Mouse (Mus musculus) liver, embryonic 12.5 days (tissue): Measurements from ENCODE around the gene Zfp131. TPM values are rescaled to one million over a fixed set of nuclear protein-coding genes. Genes with fewer than 3 reads are reported as not detected.

ENCODE experiments used
- ATAC-seq: fragments of 200-750 bp; cut with Nextera tagmentation; 2 replicates; pipeline ENCODE4 v1.8.0; 2017; ENCODE audit warnings: moderate number of reproducible peaks, mild to moderate bottlenecking, moderate library complexity
- H3K27ac ChIP-seq: fragments of 300-500 bp; sonication (generic); 2 replicates; pipeline ENCODE4 v1.5.1; 2016; ENCODE audit warnings: mild to moderate bottlenecking
- H3K27me3 ChIP-seq: fragments of 300-500 bp; sonication (generic); replicated peaks from 2 replicates; pipeline ENCODE4 v1.6.1; 2016; ENCODE audit warnings: mild to moderate bottlenecking, moderate library complexity
- H3K36me3 ChIP-seq: fragments of 300-500 bp; sonication (generic); 2 replicates; pipeline ENCODE4 v1.6.1; 2016; ENCODE audit warnings: mild to moderate bottlenecking, moderate library complexity
- H3K4me1 ChIP-seq: fragments of 300-500 bp; sonication (generic); 2 replicates; pipeline ENCODE4 v1.6.1; 2016
- H3K4me2 ChIP-seq: fragments of 300-500 bp; sonication (generic); 2 replicates; pipeline ENCODE4 v1.6.1; 2016; ENCODE audit warnings: mild to moderate bottlenecking, moderate library complexity
- H3K4me3 ChIP-seq: fragments of 300-500 bp; sonication (generic); 2 replicates; pipeline ENCODE4 v1.5.1; 2016; ENCODE audit warnings: mild to moderate bottlenecking, moderate library complexity
- H3K9ac ChIP-seq: fragments of 300-500 bp; sonication (generic); 2 replicates; pipeline ENCODE4 v1.6.1; 2016; ENCODE audit warnings: mild to moderate bottlenecking, moderate library complexity
- H3K9me3 ChIP-seq: fragments of 300-500 bp; sonication (generic); replicated peaks from 2 replicates; pipeline ENCODE4 v1.6.1; 2016; ENCODE audit warnings: mild to moderate bottlenecking, moderate library complexity
- WGBS: fragments of 180-500 bp; shearing (Covaris S2); methylation state at CpG from one replicate; pipeline ENCODE4 v1.1.7; 2016; ENCODE audit not compliant: insufficient replicate concordance; 5-methylcytosine and 5-hydroxymethylcytosine counted together
- polyA plus RNA-seq: library from polyadenylated mRNA; unstranded; fragments of >200 nt; fragmentation: Nextera tagmentation; extraction: Ambion mirVana; gene quantifications from 2 replicates; pipeline ENCODE4 v1.2.1, GENCODE M21; 2016

The Zfp131 gene
- polyA plus RNA-seq, 1 experiment from 2014 or later = 28.4 TPM

DNA sequence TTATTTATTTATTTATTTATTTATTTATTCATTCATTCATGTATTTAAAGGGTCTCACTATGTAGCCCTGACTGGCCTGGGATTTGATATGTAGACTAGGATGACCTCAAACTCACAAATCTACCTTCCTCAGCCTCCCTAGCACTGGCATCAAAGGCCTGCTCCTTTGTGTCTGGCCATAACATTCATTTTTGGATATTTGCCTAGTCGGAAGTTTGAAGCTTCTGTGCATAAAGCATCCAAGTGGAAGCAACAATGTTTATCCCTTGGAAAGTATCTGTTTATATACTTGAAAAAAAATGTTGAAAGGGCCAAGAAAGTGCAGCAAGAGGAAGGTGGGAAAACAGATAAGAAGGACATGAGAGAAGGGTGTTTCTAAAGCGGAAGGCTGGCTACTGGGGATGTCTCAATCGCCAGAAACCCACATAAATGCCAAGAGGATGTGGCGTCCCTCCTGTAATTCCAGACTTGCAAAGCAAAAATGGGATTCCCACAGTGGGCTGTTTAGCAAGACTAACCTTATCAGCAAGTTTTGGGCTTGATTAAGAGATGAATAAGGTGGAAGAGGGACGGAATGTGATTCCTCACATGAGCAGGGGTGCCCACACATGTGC, 2.2 kb upstream of the Zfp131 start:
- Histone ChIP-seq H3K9me3 (no peaks in the 10 kb centered on the region), H3K36me3 (peaks cover 12% of the 10 kb centered on the region), H3K4me3 (no peak overlapping the region), H3K4me1 (peaks cover 35% of the 10 kb centered on the region), H3K27me3 (no peaks in the 10 kb centered on the region), H3K9ac (no peak overlapping the region), H3K4me2 (no peak overlapping the region), H3K27ac (no peak overlapping the region)
- ATAC-seq = no peak
- WGBS = 40% methylated on average over 5 of the region's 5 CpGs

GRCm38 (mm10) chr13:119791580-119792135, 969 bp upstream of the Zfp131 start:
- peaks cover 23% of the 10 kb centered on the region for H3K36me3 ChIP-seq
- H3K27me3 ChIP-seq = no peaks in the 10 kb centered on the region
- H3K4me2 ChIP-seq = peak overlapping the region; percentile 92
- H3K9ac ChIP-seq = peak overlapping the region; percentile 94
- no peaks in the 10 kb centered on the region for H3K9me3 ChIP-seq
- peak overlapping the region; percentile 89 for H3K27ac ChIP-seq
- WGBS = 3% methylated on average over 18 of the region's 18 CpGs
- peak overlapping the region; percentile 91 for H3K4me3 ChIP-seq
- H3K4me1 ChIP-seq = peaks cover 38% of the 10 kb centered on the region
- ATAC-seq = no peak

GRCm38 (mm10) chr13:119789851-119790717, 605 bp downstream of the Zfp131 start:
- H3K4me3 ChIP-seq = peak overlapping the region; percentile 91
- peaks cover 39% of the 10 kb centered on the region for H3K4me1 ChIP-seq
- peak; percentile 66 for ATAC-seq
- no peaks in the 10 kb centered on the region for H3K27me3 ChIP-seq
- peak overlapping the region; percentile 92 for H3K4me2 ChIP-seq
- peaks cover 37% of the 10 kb centered on the region for H3K36me3 ChIP-seq
- H3K27ac ChIP-seq = peak overlapping the region; percentile 89
- H3K9me3 ChIP-seq = no peaks in the 10 kb centered on the region
- WGBS = under 1% methylated on average over 55 of the region's 66 CpGs
- H3K9ac ChIP-seq = peak overlapping the region; percentile 94

GRCm38 (mm10) chr13:119783581-119783980, 7.1 kb downstream of the Zfp131 start:
- Histone ChIP-seq H3K4me1 (peaks cover 5% of the 10 kb centered on the region), H3K4me2 (no peak overlapping the region), H3K9me3 (no peaks in the 10 kb centered on the region), H3K27me3 (no peaks in the 10 kb centered on the region), H3K27ac (no peak overlapping the region), H3K9ac (no peak overlapping the region), H3K36me3 (peaks cover 89% of the 10 kb centered on the region), H3K4me3 (no peak overlapping the region)
- no peak for ATAC-seq
- 72% methylated on average over 4 of the region's 4 CpGs for WGBS

DNA sequence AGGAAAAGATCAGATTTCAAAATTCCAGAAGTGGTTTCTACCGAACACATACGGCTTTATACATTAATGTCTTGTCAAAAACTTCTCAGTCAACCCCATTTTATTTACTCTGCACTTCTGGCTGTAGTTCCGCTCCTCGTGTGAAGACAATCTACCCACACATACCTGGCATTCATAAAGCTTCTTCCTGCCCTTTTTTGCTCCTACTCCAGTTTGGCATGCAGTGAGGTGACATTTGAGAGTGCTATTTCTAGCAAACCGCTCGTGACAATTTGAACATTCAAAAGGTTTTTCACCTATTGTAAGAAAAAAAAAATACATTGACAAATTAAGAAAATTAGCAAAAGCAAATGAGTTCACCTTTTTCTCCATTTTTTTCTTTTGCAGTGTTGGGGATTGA, 22.1 kb downstream of the Zfp131 start:
- no peak overlapping the region for H3K4me3 ChIP-seq
- no peak overlapping the region for H3K9ac ChIP-seq
- no peaks in the 10 kb centered on the region for H3K27me3 ChIP-seq
- no peak overlapping the region for H3K4me2 ChIP-seq
- H3K27ac ChIP-seq = no peak overlapping the region
- no peaks in the 10 kb centered on the region for H3K4me1 ChIP-seq
- WGBS = 84% methylated on average over 6 of the region's 6 CpGs
- no peaks in the 10 kb centered on the region for H3K9me3 ChIP-seq
- ATAC-seq = no peak
- H3K36me3 ChIP-seq = peaks cover 88% of the 10 kb centered on the region

GRCm38 (mm10) chr13:119766480-119766879, 24.2 kb downstream of the Zfp131 start:
- H3K9me3 ChIP-seq = no peaks in the 10 kb centered on the region
- H3K9ac ChIP-seq = no peak overlapping the region
- H3K36me3 ChIP-seq = peaks cover 71% of the 10 kb centered on the region
- ATAC-seq = no peak
- WGBS = 88% methylated on average over 7 of the region's 7 CpGs
- H3K4me3 ChIP-seq = no peak overlapping the region
- no peaks in the 10 kb centered on the region for H3K27me3 ChIP-seq
- no peak overlapping the region for H3K4me2 ChIP-seq
- no peak overlapping the region for H3K27ac ChIP-seq
- no peaks in the 10 kb centered on the region for H3K4me1 ChIP-seq

GRCm38 (mm10) chr13:119756831-119757230, 33.9 kb downstream of the Zfp131 start:
- no peak overlapping the region for H3K4me3 ChIP-seq
- H3K9me3 ChIP-seq = no peaks in the 10 kb centered on the region
- H3K9ac ChIP-seq = no peak overlapping the region
- ATAC-seq = no peak
- H3K27me3 ChIP-seq = peaks cover 33% of the 10 kb centered on the region
- H3K4me1 ChIP-seq = peaks cover 12% of the 10 kb centered on the region; the same call in 1 of the 2 replicates
- H3K4me2 ChIP-seq = no peak overlapping the region
- 44% methylated on average over 5 of the region's 5 CpGs for WGBS
- 0 out of 2 replicates have a peak, but pooled peaks cover 3% of the 10 kb centered on the region for H3K36me3 ChIP-seq
- H3K27ac ChIP-seq = no peak overlapping the region

GRCm38 (mm10) chr13:119755681-119756471, 34.8 kb downstream of the Zfp131 start, which contains the start of gene Nim1k:
TSS of gene Nim1k (minus strand) at chr13:119755882.
- Histone ChIP-seq H3K4me3 (peak within 1 kb of the TSS; percentile 51), H3K9ac (peak within 1 kb of the TSS; percentile 27; the same call in 1 of the 2 replicates), H3K27ac (no peak within 1 kb of the TSS), H3K4me2 (peak within 1 kb of the TSS; percentile 72), H3K27me3 (peaks cover 33% of the 10 kb centered on the region), H3K36me3 (0 out of 2 replicates have a peak, but pooled peaks cover under 1% of the 10 kb centered on the region), H3K4me1 (peaks cover 12% of the 10 kb centered on the region; the same call in 1 of the 2 replicates), H3K9me3 (no peaks in the 10 kb centered on the region)
- WGBS = 7% methylated on average over 43 of the region's 43 CpGs
- ATAC-seq = peak; percentile 82

DNA sequence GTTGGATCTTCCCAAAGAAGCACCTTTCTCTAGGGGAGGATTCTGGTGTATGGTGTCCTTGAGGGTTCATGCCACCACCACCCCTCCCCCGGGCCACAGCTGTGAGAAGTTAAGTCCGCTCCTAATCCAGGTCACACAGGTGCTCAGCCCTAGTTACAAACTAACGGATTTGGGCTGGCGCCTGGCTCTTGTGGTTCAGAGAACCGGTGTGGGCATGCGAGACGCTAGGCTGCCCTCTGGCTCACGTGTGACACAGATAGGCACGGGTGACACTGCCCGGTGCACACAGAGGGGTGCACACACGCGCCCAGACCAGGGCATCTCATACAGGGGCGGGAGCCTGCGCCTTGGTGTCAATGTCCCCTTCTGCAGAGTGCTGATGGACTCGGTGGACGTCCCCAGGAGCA, 35.5 kb downstream of the Zfp131 start:
- WGBS = 6% methylated on average over 16 of the region's 16 CpGs

DNA sequence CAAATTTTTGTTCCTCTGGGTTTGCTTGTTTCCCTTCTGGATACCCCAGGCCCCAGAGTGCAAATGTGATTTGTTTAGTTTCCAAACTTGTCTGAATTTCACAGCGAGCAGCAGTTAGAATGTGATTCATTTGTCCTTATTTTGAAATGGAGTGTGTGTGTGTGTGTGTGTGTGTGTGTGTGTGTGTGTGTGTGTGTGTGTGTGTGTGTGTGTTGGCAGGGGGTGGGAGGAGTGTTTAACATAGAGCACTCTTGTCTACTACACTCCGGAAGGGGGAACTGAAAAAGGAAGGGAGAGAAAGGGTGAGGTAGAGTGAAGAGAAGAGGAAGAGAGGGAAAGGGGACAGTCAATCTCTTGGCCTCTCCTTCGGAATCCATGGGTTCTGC, 36.1 kb downstream of the Zfp131 start:
- Histone ChIP-seq H3K9me3 (no peaks in the 10 kb centered on the region), H3K4me2 (peak overlapping the region; percentile 72; the same call in 1 of the 2 replicates), H3K27me3 (peaks cover 33% of the 10 kb centered on the region), H3K4me1 (peaks cover 12% of the 10 kb centered on the region; the same call in 1 of the 2 replicates), H3K36me3 (no peaks in the 10 kb centered on the region), H3K4me3 (no peak overlapping the region), H3K9ac (no peak overlapping the region), H3K27ac (no peak overlapping the region)
- ATAC-seq = no peak
- WGBS = 24% methylated on average over 3 of the region's 3 CpGs

More for the DNA sequence above, 35.5 kb downstream of the Zfp131 start:
- Histone ChIP-seq H3K4me3 (peak overlapping the region; percentile 51), H3K27me3 (peaks cover 33% of the 10 kb centered on the region), H3K4me2 (peak overlapping the region; percentile 72), H3K4me1 (peaks cover 12% of the 10 kb centered on the region; the same call in 1 of the 2 replicates), H3K9me3 (no peaks in the 10 kb centered on the region), H3K9ac (no peak overlapping the region), H3K27ac (no peak overlapping the region), H3K36me3 (no peaks in the 10 kb centered on the region)
- ATAC-seq = peak; percentile 42; the same call in 1 of the 2 replicates

DNA sequence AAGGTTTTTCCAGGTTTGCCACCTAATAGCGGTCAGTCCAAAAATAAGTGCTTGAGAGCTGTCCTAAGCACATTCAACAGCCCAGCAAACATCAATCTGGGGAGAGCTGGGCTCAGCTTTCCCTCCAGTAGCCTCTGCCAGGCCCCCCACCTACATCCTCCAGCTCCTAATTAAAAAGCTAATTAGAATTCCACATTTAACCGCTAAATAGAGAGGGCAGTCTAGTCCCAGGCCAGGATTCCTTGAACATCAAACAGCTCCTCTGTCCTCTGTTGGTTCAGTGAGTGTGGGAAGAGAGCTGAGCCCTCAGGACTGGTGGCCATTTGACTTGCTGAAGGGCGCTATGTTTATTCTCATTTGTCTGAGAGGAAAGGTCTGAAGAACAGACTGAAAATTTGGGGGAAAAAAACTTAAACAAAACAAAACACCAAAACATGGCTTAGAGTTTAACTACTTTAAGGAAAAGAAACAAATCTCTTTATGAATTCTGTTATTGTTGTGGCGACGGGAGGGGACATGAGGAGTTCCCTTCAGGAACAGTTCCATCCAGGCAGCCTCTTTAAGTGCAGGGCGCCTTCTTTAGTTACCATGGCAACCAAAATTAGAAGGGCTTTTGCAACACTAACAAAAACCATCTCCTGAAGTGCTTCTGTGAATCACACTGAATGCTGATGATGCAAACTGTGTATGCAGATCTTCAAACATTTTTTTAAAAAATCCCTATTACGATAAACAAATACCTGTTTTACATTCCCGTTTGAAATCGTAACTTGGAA, 36.6 kb downstream of the Zfp131 start:
- Histone ChIP-seq H3K9ac (no peak overlapping the region), H3K4me3 (no peak overlapping the region), H3K4me1 (peaks cover 12% of the 10 kb centered on the region; the same call in 1 of the 2 replicates), H3K4me2 (no peak overlapping the region), H3K9me3 (no peaks in the 10 kb centered on the region), H3K27ac (no peak overlapping the region), H3K27me3 (peaks cover 33% of the 10 kb centered on the region), H3K36me3 (no peaks in the 10 kb centered on the region)
- ATAC-seq = no peak
- WGBS = 65% methylated on average over 9 of the region's 9 CpGs
